Mouse (Mus musculus): ENCODE measurements at regions not wholly inside any gene's neighbourhood (a gene's known extent, or its start where the extent isn't known, plus 50 kb on each side); places are given as distances from the start of the nearest gene placed in this dataset.

DNA sequence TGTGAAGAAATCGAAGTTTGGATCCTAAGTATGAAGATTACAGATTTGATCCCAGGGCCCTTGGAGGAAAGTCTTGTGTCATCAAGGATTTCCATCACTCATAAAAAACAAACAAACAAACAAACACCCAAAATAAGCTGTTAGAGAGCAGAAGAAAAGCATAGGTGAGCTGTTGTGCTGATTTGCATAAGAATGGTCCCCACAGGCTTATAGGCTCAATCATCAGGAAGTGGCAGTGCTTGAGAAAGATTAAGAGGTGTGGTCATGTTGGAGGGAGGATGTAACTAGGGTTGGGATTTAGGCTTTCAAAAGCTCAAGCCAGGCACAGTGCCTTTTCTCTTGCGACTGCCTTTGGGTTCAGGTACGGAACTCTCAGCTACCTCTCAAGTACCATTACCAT lies 205.1 kb downstream of the Gm10260 start:
- ATAC-seq, result no peak

DNA sequence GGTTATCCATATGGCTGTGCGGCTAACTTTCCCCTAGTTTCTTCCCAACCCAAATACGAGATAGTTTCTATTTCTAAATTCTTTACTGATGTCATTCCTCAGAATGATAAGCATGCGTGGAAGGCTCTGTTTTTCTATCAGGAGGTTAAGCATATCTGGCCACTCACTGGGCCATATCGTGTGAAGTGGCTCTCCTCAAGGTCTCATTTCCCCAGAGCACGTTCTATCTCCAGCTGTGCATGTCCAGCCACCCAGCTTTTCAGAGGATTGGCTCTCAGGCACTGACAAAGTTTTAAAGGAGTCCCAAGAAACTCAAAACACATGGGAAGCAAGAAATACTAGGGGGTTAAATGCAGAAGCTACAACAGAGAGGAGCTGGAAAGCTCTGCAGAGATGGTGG lies 205.8 kb downstream of the Gm10260 start:
- ATAC-seq, result no peak

DNA sequence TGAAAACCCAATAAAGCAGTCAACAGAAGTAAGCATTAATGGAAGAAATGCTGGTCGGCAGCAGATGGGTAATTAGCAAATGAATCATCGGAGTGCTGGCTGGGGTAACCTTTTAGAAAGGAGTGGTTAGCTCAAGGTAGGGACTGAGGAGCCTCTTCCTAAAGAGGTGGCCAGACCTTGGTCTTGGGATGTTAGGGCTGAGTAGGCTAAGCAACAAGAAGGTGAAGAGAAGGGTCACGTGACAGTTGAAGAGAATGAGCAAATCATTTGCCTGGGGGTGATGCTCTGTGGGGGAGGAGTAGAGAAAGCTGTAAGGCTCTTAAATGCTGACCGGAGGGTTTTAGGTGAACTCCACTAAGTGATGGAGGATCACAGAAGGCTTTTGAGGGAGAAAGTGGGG lies 208.2 kb downstream of the Gm10260 start:
- no peak for ATAC-seq

DNA sequence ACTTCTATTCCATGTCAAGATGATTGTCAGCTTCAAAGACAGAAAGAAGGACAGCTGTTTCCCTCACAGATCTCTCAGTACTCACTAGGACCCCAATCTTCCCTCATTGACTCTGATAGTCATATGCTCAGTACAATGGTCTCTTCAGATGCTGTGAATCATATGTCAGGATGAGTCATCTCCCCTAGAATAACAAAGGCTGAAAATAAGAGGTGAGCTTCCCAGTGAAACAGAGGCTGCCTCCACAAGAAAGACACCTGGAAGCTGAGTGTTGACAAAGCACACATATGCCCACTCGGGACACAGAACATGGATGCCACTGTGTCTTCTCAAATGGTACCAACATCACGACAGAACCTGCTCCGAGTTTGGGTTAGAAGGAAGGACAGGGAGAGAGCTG lies 209.6 kb downstream of the Gm10260 start:
- no peak for ATAC-seq

DNA sequence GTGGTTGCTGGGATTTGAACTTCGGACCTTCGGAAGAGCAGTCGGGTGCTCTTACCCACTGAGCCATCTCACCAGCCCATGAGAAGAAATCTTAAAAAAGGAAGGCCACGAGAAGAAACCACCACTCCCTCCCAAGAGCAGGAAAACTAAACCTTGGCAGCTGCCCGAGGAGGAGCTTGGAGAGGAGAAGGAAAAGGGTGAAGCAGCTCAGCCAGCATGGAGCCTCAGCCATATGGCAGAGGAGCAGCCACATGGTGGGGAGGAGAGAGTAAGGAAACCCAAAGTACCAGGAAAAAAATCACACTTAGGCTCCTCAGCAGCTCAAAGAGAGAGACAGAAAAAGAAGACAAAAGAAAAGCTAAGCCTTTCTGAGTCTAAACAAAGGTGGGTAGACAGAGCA lies 210.3 kb downstream of the Gm10260 start:
- ATAC-seq, result no peak

DNA sequence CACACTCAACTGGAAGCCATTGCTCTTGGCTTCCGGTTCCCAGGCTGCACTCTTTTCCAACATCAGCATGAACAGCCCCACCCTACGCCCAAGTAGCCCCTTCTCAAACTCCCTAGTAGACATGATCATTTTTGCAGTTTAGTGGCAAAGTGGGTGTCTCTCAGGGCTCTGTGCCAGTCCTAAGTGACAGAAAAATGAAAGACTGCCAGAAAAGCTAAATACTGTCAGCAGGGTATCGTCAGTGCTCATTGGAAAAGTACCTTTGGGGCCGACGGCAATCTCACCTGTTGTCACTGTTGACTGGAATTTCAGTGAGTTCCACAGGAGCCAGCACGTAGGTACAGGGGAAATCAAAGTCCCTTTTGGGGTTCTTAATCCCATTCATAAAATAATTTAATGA lies 211.0 kb downstream of the Gm10260 start:
- ATAC-seq, result no peak

DNA sequence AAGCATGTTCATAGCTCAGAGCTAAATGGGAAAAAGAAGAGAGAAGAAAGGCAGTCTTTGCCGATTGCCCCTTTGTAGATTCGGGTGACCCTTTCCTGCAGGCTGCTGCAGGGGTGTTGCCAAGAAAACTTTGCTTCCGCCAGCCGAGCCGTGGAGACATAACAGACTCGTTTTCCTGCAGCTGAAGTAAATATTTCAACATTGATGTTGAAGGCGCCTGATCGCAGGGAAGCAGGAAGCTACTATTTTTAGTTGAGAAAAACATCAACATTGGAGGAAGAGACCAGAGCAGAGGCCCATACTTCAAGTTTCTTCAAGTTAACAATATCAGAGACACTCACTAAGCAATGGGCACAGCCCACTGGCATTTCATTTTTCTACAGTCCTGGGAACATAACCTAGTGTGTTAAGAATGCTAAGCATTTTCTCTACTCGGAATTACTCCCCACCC lies 211.9 kb downstream of the Gm10260 start:
- no peak for ATAC-seq

DNA sequence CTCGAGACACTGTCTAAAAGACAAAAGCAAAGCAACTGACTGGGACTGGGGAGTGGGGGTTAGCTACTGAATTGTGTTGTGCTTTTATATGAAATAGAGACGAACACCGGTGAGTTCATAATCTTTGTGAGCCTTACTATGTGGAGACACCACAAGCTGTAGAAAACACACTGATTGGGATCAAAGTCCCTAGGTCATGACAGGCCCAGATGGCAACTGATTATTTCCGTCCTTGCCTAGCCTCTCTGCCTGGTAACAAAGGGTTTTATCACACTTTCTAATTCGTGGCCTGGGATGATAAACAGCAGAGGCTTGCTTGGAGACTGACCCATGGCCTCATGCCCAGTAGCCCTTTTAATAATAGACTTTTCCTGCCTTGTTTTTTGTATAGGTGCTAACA lies 213.5 kb downstream of the Gm10260 start:
- no peak for ATAC-seq

DNA sequence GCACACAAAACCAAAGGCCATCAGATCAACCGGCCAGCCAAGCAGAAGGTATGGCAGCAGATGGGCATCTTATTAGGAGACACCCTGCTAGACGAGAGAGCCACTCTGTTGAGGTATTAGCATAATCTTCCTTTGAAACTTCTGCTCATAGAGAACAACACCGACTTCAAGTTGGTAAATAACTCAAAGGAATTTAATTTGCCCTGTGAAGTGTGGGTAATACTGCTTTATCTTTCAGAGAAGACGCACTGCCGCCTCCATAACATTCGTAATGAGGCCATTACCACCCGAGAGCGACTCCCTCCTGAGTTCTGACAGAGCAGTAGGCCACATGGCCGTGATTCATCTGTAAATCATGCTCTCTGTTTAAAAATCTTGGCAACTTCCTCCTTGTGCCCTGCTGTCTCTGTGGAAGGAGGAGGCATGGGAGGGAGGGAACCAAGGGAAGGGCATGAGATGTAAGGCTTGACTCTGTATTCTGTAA lies 214.4 kb downstream of the Gm10260 start:
- no peak for ATAC-seq

DNA sequence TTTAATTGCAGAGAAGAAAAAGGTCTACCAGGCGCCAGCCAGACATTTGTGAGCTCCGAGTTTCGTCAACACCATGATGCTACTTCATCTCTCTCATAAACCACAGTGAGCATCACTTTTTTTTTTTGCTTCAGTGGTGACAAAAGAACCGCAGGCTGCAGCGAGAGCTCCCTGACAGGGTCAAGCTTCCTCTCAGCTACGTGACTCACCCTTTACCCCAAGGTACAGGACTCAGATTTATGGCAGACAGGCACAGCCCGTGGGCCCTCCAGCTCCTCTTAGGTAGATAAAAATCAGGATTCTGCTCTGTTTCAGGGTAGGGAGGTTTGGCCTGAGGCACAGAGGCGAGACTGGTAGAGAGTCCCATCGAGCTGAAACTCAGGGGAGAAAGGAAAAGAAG lies 220.7 kb downstream of the Gm10260 start:
- no peak for ATAC-seq

DNA sequence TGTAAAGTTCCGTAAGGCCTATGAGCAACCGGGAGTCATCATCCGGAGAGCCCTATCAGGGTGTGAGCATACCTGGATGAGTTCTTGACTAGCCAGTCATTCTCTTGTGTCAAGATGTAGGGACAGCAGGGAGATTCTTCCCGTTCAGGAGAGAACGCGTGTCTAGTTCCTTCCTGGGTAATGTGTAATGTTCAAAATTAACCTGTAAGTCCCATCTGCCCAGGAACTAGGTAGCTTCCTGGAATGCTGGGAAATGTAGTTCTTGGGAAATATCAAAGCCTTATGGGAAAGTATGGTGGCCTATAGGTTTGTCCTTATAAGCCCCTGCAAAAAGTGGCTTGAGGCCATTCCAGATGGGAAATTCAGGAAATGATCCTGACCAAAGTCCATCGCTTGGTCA lies 222.0 kb downstream of the Gm10260 start:
- no peak for ATAC-seq

DNA sequence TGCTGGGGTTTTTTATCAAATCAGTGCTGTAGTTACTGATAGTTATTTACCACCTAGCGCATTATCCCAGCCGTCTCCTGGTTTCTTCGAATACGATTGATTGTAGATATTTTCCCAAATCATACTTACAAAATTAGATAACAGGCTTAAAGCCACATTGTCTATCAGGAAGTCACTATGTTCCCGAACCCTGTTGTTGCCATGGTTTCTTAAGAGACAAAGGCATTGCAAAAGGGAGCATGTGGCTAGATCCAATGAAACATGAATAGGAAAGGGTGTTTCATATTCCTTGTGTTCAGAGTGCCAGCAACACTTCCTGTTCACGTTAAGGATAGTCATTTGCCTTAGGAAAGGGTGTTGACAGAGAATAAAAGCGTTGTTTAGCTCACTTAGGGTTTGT lies 222.7 kb downstream of the Gm10260 start:
- ATAC-seq, result no peak

DNA sequence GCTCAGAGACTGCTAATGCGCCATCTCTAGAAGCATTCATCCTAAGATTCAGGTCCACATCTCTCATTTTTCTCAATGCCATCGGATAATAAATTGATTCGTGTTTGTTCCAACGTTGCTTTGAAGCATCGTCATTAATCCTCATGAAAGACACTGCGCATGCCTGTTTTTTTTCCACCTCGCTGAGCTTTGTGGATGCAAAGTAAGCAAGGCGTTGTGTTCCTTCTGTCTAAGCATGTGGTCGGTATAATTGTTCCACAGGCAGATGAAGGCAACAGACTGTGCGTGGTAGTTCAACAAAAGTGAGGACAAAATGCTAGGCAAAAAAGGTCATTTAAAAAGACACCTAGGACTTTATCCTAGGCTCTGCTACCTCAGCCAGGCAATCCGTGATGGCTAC lies 223.2 kb downstream of the Gm10260 start:
- ATAC-seq, result no peak

DNA sequence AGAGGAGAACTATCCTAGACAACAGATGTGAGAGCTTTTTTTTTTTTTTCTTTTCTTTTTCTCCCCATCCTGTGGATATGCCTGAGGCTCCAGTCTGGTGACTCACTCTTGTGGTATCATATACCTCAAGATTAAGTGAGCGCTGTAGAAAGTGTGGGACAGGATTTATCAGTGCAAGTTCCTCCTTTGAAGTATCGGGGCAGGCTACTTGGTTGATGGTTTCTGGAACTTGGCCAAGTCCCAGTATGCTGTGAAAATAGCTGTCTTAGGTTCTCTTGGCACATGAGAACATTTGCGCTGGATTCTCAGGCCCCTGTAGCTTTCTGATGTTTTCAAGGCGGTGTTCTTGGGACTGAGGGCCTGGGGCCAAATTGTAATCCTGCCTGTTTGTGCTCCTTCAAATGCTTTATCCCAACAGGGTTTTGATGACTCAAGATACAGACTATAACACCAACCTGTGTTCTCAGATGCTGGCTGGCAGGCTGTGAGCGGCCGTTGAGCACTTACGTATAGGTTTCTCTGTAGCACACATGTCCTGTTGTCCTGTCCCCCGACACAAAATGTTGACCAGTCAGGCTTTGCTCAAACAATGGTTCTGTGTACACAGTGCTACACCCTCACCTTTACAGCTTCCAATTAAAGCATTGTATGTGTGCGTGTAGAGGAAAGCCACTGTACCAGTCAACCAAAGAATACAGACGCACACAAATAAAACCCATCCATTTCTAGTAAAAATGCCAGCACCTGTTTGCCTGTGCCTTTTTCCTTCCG lies 226.4 kb downstream of the Gm10260 start:
- no peak for ATAC-seq

DNA sequence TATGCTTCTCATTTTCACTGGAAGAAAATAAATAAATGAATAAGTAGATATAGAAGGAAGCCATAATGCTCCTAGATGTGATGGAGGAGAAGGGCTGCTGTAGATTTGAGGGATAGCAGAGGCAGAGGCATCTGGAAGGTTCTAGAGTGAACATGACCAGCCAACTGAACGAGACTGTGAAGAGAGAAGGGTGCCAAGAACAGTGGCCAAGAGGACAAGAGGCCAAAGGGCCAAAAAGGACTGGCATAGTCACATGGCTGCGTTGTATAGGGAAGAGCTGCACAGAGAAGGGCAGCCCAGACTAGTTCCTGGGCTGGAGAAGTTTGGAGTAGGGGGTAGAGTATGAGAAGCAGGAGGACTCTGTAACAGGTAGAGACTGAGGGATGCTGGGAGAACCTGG lies 229.3 kb downstream of the Gm10260 start:
- no peak for ATAC-seq

DNA sequence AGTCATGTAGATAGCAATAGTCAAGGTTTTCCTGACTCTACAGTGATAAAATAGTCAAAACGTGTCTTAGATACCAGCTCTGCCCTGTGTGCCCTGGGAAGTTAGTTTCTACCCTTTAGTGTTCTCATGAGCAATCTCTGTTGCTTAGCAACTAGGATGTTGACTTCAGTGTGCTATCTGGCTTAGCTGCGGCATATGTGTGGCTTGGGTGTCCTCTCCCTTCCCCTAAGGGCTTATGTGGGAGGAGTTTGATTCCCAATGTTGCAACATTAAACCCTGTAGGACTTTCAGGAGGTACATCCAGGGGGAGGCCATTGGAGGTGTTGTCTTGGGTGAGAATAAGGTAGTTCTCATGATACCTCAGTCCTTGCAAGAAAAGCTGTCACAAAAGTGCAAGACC lies 229.9 kb downstream of the Gm10260 start:
- ATAC-seq, result no peak

DNA sequence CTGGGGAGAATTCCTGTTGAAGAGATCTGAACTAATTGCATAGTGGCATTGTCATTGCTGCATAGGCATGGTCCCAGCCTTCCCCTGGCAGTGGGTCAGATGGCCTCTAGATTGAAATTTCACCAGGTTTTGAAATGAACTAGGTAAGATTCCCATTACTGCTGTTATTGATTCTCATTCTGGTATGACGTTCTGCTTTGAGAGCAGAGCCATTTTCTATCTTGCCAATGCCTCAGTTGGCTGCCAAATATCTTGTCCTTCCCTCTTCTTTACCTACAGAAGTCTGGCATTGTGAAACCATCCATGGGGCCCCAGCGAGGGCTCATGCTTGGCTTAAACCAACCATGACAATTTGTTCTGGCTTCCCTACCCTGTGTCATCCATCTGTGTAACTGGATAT lies 232.5 kb downstream of the Gm10260 start:
- ATAC-seq, result no peak

DNA sequence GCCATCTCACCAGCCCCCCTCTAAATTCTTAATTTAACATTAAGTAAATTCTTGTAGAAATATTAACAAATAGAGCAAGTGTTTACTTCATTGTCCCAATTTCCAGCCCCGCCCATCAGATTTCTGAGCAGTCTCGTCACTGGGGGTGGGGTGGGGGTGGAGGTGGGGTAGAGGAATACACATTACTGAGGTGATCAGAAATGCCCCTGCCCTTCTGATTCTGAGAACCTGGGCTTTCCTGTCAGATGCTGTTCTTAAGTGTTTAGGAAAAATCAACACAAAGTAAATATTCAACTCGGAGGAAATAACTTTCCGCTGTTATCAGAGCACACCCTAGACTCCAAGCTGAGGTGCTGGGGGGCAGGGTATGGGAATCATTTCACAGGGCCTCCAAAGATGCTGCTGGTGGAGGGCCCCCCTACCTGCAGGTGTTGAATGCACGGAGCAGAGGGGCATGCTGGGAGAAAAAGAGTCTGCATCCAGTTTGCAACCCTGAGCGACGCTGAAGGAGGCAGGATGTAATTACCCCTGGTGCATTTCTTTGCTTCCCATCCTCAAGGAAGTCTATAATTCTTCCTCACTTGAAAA lies 235.5 kb downstream of the Gm10260 start:
- ATAC-seq, result no peak

DNA sequence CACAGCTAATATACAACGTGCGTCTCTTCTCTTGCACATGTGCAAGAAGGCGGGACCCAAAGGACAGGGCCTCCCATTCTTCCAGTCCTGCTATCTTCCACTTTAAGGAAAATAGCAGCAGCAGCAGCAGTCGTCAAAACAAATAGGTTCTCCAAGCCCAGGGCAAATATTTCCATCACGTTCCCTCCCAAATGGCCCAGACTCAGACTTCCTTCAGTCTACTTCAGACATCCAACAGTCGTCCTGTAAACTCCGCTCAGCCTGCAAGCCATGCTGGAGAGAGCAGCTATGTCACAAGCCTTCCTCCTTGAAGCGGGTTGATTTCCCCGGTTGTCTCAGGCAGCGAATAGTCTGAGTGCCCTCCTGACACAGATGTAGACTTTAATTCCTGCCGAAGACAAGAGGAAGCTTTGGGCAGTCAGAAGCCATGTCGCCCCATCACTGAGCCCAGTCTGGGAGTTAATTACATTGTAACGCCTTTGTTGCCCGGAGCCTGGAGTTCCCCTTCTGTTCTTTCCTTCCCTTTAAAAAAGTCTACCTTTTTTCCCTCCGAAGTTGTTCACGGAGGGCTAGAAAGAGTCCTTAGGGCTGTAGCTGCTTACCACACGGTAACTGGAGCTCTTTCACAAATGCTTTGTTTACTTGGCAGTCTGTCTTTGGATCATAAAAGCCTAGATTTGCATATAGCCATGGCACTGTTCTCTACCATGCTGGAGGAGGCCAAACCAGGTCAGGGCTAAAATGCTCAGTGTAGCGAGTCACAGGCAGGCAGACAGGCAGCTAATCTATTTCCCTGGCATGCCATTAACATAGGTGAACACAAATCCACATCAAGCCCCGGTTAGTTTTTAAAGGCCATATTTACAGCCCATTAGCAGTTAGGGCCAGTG lies 236.7 kb downstream of the Gm10260 start:
- ATAC-seq, result no peak

DNA sequence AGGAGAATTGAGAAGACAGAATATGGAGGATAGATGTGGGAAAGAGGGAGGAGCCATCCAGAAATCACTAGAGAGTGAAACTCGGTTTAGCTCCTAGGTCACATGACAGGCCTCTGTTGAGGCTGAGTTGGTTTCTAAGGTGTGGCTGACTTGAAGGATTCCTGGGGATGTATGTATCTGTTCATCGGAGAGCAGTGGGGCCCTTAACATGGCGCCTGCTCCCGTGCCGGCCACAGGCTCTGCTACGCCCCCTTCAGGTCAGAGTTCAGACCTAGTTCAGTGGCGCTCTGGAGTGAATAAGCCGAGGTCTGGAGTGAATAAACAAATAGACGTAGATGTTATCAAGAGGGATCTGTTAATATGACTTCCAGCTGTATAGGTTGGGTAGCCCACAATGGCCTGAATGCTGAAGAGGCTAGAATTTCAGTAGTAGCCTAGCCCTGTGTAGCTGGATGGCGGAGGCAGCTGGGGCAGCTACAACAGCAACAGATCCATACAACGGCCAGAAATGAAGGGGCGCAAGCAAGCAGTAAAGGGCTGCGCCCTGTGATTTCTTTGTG lies 239.4 kb downstream of the Gm10260 start:
- no peak for ATAC-seq

DNA sequence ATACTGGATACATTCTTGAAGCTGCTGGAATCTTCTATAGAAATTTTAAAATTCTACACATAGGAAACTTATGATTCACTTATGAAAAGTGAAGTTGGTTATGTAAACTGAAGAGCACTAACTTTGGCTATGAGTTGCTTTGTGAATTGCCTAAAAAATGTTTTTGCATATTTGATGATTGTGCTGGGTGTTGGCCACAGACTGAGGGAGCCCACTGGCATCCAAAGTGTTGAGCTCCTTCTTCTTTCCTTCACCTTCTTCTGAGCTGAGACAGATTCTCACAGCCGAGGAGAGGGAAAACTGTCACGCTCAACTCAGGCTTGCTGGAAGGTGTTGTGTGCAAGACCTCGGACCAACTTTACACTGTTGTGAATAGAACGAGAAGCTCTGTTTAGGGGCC lies 243.7 kb downstream of the Gm10260 start:
- no peak for ATAC-seq

DNA sequence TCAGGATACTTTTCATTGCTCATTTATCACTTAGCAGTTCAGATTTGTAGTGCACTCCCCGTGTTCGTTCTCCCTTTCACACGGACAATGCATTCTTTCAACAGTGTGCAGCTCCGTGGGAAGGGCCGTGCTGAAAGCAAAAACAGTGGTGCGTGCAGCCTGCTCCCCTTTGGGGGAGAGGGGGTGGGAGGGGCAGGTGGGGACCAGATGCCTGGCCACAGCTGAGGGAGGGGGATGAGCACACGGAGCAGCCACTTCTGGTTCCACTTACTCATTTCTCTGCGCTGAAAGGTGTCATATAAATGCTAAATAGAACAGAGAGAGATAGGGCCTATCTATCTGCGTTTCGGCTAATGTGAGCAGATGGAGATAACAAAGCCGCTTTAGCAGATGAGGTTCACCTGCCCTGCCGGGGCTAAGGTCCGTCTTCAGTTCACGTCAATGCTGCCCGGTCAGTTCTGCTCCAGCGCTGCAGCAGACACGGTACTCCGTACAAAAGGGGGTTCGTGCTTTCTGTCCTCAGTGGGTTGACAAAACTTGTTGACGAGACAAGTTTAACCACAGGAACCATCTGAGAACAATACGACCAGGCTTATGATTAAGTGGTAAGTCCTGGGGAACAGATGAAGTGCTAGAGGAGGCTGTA lies 245.9 kb downstream of the Gm10260 start:
- no peak for ATAC-seq

DNA sequence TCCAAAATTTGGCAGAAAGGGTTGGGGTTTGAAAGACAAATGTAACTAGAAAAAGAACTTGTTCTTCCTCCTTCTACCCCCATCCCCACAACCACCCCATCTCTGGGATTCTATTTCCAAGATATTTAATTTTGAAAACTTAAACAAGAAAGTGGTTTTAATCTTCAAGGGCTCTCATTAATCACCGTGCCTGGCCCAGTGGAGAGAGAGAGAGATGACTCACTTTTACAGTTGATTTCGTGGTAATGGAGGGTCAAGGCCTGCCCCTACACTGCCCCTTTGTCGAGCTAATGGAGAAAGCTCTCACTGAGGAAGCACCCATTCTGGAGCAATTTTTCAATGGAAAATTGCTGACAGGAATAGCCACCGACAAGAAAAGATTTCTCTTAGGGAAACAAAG lies 247.9 kb downstream of the Gm10260 start:
- ATAC-seq, result no peak

All from CD4-positive, CD25-positive, alpha-beta regulatory T cell, adult 4 months (primary cell).